In genomic region chr8:107108978-107109720, GRCm38 (mm10) we compare ENCODE assay signal across 12 mouse cellular contexts. TPM values are rescaled to one million over a fixed set of nuclear protein-coding genes. Genes with fewer than 3 reads are reported as not detected.
DNase-seq lines count a peak whose midpoint lies in the region; ATAC-seq and TF ChIP-seq lines count a peak whose summit lies in the region.
"Had no signal": no experiment of that assay in that cellular context is flagged by ENCODE, and none has a peak within 500 bp of the region (broad histone marks: within the 10 kb centered on the region; RNA-seq: fewer than 3 reads in every experiment).

No protein-coding gene starts in this region.

- H3K36me3 ChIP-seq in heart, embryonic 10.5 days = no peaks in the 10 kb centered on the region
- H3K36me3 ChIP-seq in lung, embryonic 14.5 days (ENCODE audit: insufficient read depth) = no peaks in the 10 kb centered on the region
- no peaks in the 10 kb centered on the region for H3K36me3 ChIP-seq in embryonic facial prominence, embryonic 10.5 days (replicated peaks)
- H3K36me3 ChIP-seq in liver, embryonic 16.5 days (ENCODE audit: control insufficient read depth, insufficient read depth) = no peaks in the 10 kb centered on the region

- H3K4me2 ChIP-seq in lung, embryonic 14.5 days = peak overlapping the region; percentile 55
- H3K4me2 ChIP-seq in liver, embryonic 16.5 days (ENCODE audit: low read depth, low read length) = peak overlapping the region; percentile 3; the same call in 1 of the 2 replicates

- peak overlapping the region; percentile 65 for H3K27ac ChIP-seq in heart, embryonic 10.5 days
- no peak overlapping the region for H3K27ac ChIP-seq in lung, embryonic 14.5 days (ENCODE audit: low read depth)
- H3K27ac ChIP-seq in embryonic facial prominence, embryonic 10.5 days (replicated peaks) = peak overlapping the region; percentile 69
- H3K27ac ChIP-seq in liver, embryonic 16.5 days (ENCODE audit: low read length) = no peak overlapping the region

- DNase-seq in heart, embryonic 10.5 days (ENCODE audit: low spot score) = no peak
- no peak for DNase-seq in heart, adult 18-20 months
- DNase-seq in lung, embryonic 14.5 days = peak; percentile 64
- no peak for DNase-seq in lung, postnatal 36 days
- peak; percentile 39 for DNase-seq in embryonic facial prominence, embryonic 10.5 days (ENCODE audit: low spot score)
- no peak for DNase-seq in cerebellum, adult 9-10 months
- DNase-seq: cerebellum, adult 11 months; layer of hippocampus, adult 9-11 months had no signal

- WGBS in heart, embryonic 10.5 days = 65% methylated on average over 23 of the region's 23 CpGs
- WGBS in lung, embryonic 14.5 days = 36% methylated on average over 23 of the region's 23 CpGs
- 62% methylated on average over 23 of the region's 23 CpGs for WGBS in embryonic facial prominence, embryonic 10.5 days
- 64% methylated on average over 23 of the region's 23 CpGs for WGBS in liver, embryonic 16.5 days (ENCODE audit: insufficient replicate concordance)

- 0 out of 2 replicates have a peak, but pooled peaks have one; percentile 7 for TF ChIP-seq CTCF in lung, embryonic 14.5 days (IDR thresholded peaks at IDR 0.05; ENCODE audit: low read depth)

- peak overlapping the region; percentile 27 for H3K4me3 ChIP-seq in heart, embryonic 10.5 days
- peak overlapping the region; percentile 11; the same call in 1 of the 2 replicates for H3K4me3 ChIP-seq in lung, embryonic 14.5 days (ENCODE audit: low read depth, low read length)
- peak overlapping the region; percentile 32 for H3K4me3 ChIP-seq in embryonic facial prominence, embryonic 10.5 days
- no peak overlapping the region for H3K4me3 ChIP-seq in liver, embryonic 16.5 days (ENCODE audit: low read depth, low read length)
- H3K4me3 ChIP-seq: megakaryocyte, embryonic 14.5 days had no signal

- H3K4me1 ChIP-seq in heart, embryonic 10.5 days = peaks cover 9% of the 10 kb centered on the region; the same call in 1 of the 2 replicates
- H3K4me1 ChIP-seq in lung, embryonic 14.5 days (ENCODE audit: insufficient read depth) = peaks cover 4% of the 10 kb centered on the region
- H3K4me1 ChIP-seq in embryonic facial prominence, embryonic 10.5 days = peaks cover 16% of the 10 kb centered on the region
- no peaks in the 10 kb centered on the region for H3K4me1 ChIP-seq in liver, embryonic 16.5 days (ENCODE audit: control insufficient read depth, low read depth, low read length)

- no peaks in the 10 kb centered on the region for H3K27me3 ChIP-seq in heart, embryonic 10.5 days (ENCODE audit: insufficient read depth, poor library complexity, severe bottlenecking)
- no peaks in the 10 kb centered on the region for H3K27me3 ChIP-seq in lung, embryonic 14.5 days (ENCODE audit: insufficient read depth, low read length)
- H3K27me3 ChIP-seq in embryonic facial prominence, embryonic 10.5 days (replicated peaks; ENCODE audit: low read depth, poor library complexity, severe bottlenecking) = no peaks in the 10 kb centered on the region
- H3K27me3 ChIP-seq in liver, embryonic 16.5 days (ENCODE audit: control insufficient read depth, insufficient read depth, low read depth, low read length) = no peaks in the 10 kb centered on the region

- H3K9ac ChIP-seq in lung, embryonic 14.5 days = no peak overlapping the region; the same call in 1 of the 2 replicates
- no peak overlapping the region for H3K9ac ChIP-seq in liver, embryonic 16.5 days (ENCODE audit: low read depth, low read length)

- H3K9me3 ChIP-seq in heart, embryonic 10.5 days = no peaks in the 10 kb centered on the region
- H3K9me3 ChIP-seq in lung, embryonic 14.5 days (ENCODE audit: low read depth, low read length) = no peaks in the 10 kb centered on the region
- H3K9me3 ChIP-seq in embryonic facial prominence, embryonic 10.5 days = no peaks in the 10 kb centered on the region
- H3K9me3 ChIP-seq in liver, embryonic 16.5 days (replicated peaks; ENCODE audit: control insufficient read depth, low read length) = no peaks in the 10 kb centered on the region
- H3K9me3 ChIP-seq: megakaryocyte, embryonic 14.5 days had no signal

- peak; percentile 68; the same call in 1 of the 2 replicates for ATAC-seq in lung, embryonic 14.5 days (ENCODE audit: insufficient read depth)
- ATAC-seq in liver, embryonic 16.5 days (ENCODE audit: low read depth) = no peak
- ATAC-seq in CD4-positive, CD25-positive, alpha-beta regulatory T cell, adult 4 months = no peak

RNA-seq across cellular contexts. Expression of gene Terf2, which starts 12.8 kb away (rescaled TPM):
- polyA plus RNA-seq in heart, embryonic 10.5 days (2016; fragmentation: Nextera tagmentation; extraction: Ambion mirVana) = 9.9 and 13.0 TPM in 2 replicates
- total RNA-seq in heart, adult 18-20 months (2021) = 10 to 100 TPM; 11.8 to 13.5 TPM
- 13.7 and 14.7 TPM in 2 replicates for polyA plus RNA-seq in lung, embryonic 14.5 days (2014; fragmentation: Nextera tagmentation; extraction: Ambion mirVana)
- polyA plus RNA-seq in embryonic facial prominence, embryonic 10.5 days (2016; fragmentation: Nextera tagmentation; extraction: Ambion mirVana) = 18.5 and 20.5 TPM in 2 replicates
- 5.5 and 6.0 TPM in 2 replicates for polyA plus RNA-seq in liver, embryonic 16.5 days (2015; fragmentation: Nextera tagmentation; extraction: Ambion mirVana)
- polyA plus RNA-seq in CD4-positive, CD25-positive, alpha-beta regulatory T cell, adult 4 months (2017; shearing (Covaris generic)) = 10 to 100 TPM; 11.8 to 14.6 TPM

RNA-seq across cellular contexts. Expression of gene Cyb5b, which starts 41.3 kb away (rescaled TPM):
- 92.3 and 109 TPM in 2 replicates for polyA plus RNA-seq in heart, embryonic 10.5 days (2016; fragmentation: Nextera tagmentation; extraction: Ambion mirVana)
- 10 to 100 TPM; 38.5 to 41.7 TPM for total RNA-seq in heart, adult 18-20 months (2021)
- 115 and 117 TPM in 2 replicates for polyA plus RNA-seq in lung, embryonic 14.5 days (2014; fragmentation: Nextera tagmentation; extraction: Ambion mirVana)
- 138 and 149 TPM in 2 replicates for polyA plus RNA-seq in embryonic facial prominence, embryonic 10.5 days (2016; fragmentation: Nextera tagmentation; extraction: Ambion mirVana)
- 23.0 and 25.2 TPM in 2 replicates for polyA plus RNA-seq in liver, embryonic 16.5 days (2015; fragmentation: Nextera tagmentation; extraction: Ambion mirVana)
- 10 to 100 TPM; 33.9 to 42.3 TPM for polyA plus RNA-seq in CD4-positive, CD25-positive, alpha-beta regulatory T cell, adult 4 months (2017; shearing (Covaris generic))

RNA-seq across cellular contexts. Expression of gene Tmed6, which starts 43.7 kb away (rescaled TPM):
- polyA plus RNA-seq in heart, embryonic 10.5 days (2016; fragmentation: Nextera tagmentation; extraction: Ambion mirVana) = 1.7 TPM in 1 of 2 replicates, not detected in the other
- total RNA-seq in heart, adult 18-20 months (2021) = not detected
- 1.1 and 2.9 TPM in 2 replicates for polyA plus RNA-seq in lung, embryonic 14.5 days (2014; fragmentation: Nextera tagmentation; extraction: Ambion mirVana)
- not detected in 2 replicates for polyA plus RNA-seq in embryonic facial prominence, embryonic 10.5 days (2016; fragmentation: Nextera tagmentation; extraction: Ambion mirVana)
- 3.9 and 4.2 TPM in 2 replicates for polyA plus RNA-seq in liver, embryonic 16.5 days (2015; fragmentation: Nextera tagmentation; extraction: Ambion mirVana)
- polyA plus RNA-seq in CD4-positive, CD25-positive, alpha-beta regulatory T cell, adult 4 months (2017; shearing (Covaris generic)) = not detected
- polyA plus RNA-seq: C2C12 had no signal

RNA-seq across cellular contexts. Expression of gene Nip7, which starts 52.5 kb away (rescaled TPM):
- polyA plus RNA-seq in heart, embryonic 10.5 days (2016; fragmentation: Nextera tagmentation; extraction: Ambion mirVana) = 77.8 and 100 TPM in 2 replicates
- total RNA-seq in heart, adult 18-20 months (2021) = 10 to 100 TPM; 22.1 to 22.8 TPM
- 101 and 108 TPM in 2 replicates for polyA plus RNA-seq in lung, embryonic 14.5 days (2014; fragmentation: Nextera tagmentation; extraction: Ambion mirVana)
- 122 and 123 TPM in 2 replicates for polyA plus RNA-seq in embryonic facial prominence, embryonic 10.5 days (2016; fragmentation: Nextera tagmentation; extraction: Ambion mirVana)
- polyA plus RNA-seq in liver, embryonic 16.5 days (2015; fragmentation: Nextera tagmentation; extraction: Ambion mirVana) = 25.9 and 34.2 TPM in 2 replicates
- 10 to 100 TPM; 63.5 to 84.9 TPM for polyA plus RNA-seq in CD4-positive, CD25-positive, alpha-beta regulatory T cell, adult 4 months (2017; shearing (Covaris generic))

RNA-seq across cellular contexts. Expression of gene Cog8, which starts 52.7 kb away (rescaled TPM):
- 34.4 and 40.3 TPM in 2 replicates for polyA plus RNA-seq in heart, embryonic 10.5 days (2016; fragmentation: Nextera tagmentation; extraction: Ambion mirVana)
- total RNA-seq in heart, adult 18-20 months (2021) = 10 to 100 TPM; 15.8 to 17.1 TPM
- polyA plus RNA-seq in lung, embryonic 14.5 days (2014; fragmentation: Nextera tagmentation; extraction: Ambion mirVana) = 37.0 and 40.8 TPM in 2 replicates
- 40.5 and 41.3 TPM in 2 replicates for polyA plus RNA-seq in embryonic facial prominence, embryonic 10.5 days (2016; fragmentation: Nextera tagmentation; extraction: Ambion mirVana)
- polyA plus RNA-seq in liver, embryonic 16.5 days (2015; fragmentation: Nextera tagmentation; extraction: Ambion mirVana) = 14.1 and 14.6 TPM in 2 replicates
- polyA plus RNA-seq in CD4-positive, CD25-positive, alpha-beta regulatory T cell, adult 4 months (2017; shearing (Covaris generic)) = 1 to 10 TPM; 7.6 to 8.7 TPM

Comparison
In these comparisons a context has a peak if more than half of its experiments do, and no peak if none do; other contexts are left out.
1. DNase-seq: peak in lung, embryonic 14.5 days (single experiment) and embryonic facial prominence, embryonic 10.5 days (single experiment); none in heart, embryonic 10.5 days (single experiment), heart, adult 18-20 months (0 of 2), lung, postnatal 36 days (single experiment) and cerebellum, adult 9-10 months (single experiment).
2. H3K27ac ChIP-seq: peak in heart, embryonic 10.5 days (single experiment) and embryonic facial prominence, embryonic 10.5 days (single experiment); none in lung, embryonic 14.5 days (single experiment) and liver, embryonic 16.5 days (single experiment).